Mouse (Mus musculus): Measurements from ENCODE around the gene Phactr2.

DNA sequence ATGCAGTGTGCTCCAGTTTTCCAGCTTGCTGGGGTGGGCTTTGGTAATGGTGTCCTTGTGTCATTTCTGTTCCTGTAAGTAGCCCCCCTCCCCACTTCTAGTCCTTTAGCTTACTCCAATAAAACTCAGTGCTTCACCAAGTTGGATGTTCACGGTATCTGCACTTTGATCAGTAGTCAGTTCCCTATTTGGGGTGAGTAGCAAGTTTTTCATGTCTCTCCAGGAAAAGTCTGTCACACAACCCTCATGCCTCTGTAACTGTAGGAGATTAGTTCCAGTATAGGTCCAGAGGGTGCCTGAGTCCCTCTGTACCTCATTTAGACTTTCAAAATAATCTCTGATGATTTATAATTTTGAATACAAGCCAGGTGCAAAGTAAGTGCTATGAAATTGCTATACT is 275.0 kb downstream of the Phactr2 start:
- TF ChIP-seq CTCF (IDR thresholded peaks at IDR 0.05; ENCODE audit: borderline replicate concordance, extremely low read depth, insufficient read depth, insufficient read length) (no peak), POLR2A (IDR thresholded peaks at IDR 0.05; ENCODE audit: borderline replicate concordance, extremely low read depth, insufficient read depth, insufficient read length, poor library complexity, severe bottlenecking) (no peak)
